Mouse (Mus musculus) lung, postnatal 10 days (tissue): ENCODE measurements around the gene Bend4.
A peak's percentile ranks its signal among the peaks of the same experiment; 100 is the strongest.

Experiments
- DNase-seq: peaks from one replicate; pipeline ENCODE4 v3.0.0; 2021

Bend4 gene

DNA sequence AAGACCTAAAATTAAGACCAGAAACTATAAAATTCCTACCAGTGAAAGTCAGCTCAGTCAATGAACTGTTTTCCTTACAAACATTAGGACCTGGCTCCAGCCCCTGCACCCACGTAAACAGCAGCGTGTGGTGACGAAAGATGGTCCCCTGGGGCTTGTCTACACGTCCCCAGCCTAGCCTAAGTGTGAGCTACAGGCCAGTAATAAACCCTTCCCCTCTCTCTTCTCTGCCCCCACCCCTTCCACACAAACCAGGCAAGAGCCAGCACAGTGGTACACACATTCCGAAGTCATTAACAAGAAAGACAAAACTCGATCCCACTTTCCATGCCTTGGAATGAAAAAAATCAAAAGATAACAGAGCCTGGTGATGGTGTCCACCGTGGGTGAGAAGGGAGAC is 16.6 kb downstream of the Bend4 start:
- DNase-seq: no peak

- peak; percentile 34 for DNase-seq
These were observed 17.7 kb downstream of the Bend4 start for GRCm38 (mm10) chr5:67410426-67410825.

- DNase-seq: peak; percentile 16
These were observed 19.7 kb downstream of the Bend4 start for GRCm38 (mm10) chr5:67408391-67408790.

DNA sequence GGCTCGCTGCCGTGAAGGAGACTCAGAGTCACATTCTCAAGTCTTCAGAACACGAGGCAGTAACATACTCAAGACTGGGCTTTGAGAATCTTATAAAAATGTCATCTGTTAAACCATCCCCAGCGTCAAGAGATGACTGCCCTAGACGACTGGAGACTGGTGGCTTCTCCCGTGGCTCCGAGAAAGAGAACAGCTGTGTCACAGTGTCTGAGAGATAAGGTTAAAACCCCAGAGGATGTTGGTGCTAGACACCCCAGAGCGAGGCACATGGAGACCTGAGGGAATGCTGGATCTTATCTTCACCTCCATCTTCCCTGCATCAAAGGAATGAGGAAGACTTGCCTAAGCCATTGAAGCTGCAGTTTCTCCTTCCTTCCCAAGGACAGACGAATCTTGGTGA is 23.2 kb downstream of the Bend4 start:
- DNase-seq: no peak

DNA sequence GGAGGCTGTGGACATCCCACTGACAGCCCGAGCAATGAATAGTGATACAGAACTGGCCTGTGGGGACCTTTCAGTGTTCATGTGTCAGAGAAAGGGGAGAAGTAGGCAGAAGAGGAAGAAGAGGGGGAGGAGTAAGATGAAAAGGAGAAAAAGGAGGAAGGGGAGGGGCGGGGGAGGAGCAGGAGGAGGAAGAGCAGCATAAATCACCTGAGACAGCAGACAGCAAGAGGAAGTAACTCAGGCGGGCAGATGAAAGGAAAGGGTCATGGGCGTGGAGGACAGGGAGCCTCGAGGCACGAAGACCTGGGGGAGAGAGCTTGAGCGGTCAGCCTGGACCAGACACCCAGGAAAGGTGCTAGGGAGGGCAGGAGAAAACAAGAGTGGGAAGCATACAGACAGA is 23.7 kb downstream of the Bend4 start:
- DNase-seq: no peak

DNA sequence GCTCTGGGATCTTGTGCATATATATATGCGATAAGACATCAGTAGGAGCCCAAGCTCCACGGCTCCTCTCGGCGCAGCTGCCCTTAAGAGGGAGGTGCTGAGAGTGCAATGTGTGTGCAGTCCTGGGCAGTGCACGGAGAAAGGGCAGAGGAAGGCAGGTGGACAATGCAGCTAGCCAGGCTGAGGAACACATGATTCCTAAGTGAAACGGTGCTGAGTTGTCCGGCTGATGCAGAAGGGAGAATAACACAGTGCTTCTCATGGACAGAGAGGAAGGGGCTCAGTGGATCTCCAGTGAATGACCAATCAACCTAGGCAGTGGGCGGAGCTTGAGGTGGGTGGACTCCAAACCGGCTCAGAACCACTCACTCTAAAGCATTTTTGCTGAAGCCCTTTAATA is 26.5 kb downstream of the Bend4 start:
- no peak for DNase-seq

- DNase-seq: no peak
These were observed 27.3 kb downstream of the Bend4 start for GRCm38 (mm10) chr5:67400608-67401480.

GRCm38 (mm10) chr5:67399876-67400607 is 28.1 kb downstream of the Bend4 start:
- no peak for DNase-seq

DNA sequence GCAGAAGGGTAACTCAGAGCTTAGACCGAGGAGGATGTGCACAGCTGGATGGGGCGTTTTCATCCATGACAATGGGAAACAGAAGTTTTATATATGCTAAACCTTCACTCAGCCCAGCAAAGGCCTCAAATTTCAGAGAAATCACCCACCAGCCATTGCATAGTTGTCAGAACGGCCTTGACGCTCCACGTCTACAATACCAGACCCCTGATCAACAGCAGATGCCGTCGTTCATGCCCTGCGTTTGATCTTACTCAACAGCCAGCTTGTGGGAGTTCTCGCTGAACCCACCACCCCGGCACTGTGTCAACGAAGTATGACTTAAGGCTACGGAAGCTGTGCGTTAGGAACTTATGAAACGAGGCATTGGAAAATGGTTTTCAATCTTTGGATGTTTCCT is 30.9 kb downstream of the Bend4 start:
- DNase-seq: no peak

GRCm38 (mm10) chr5:67395211-67395851 is 32.8 kb downstream of the Bend4 start:
- DNase-seq: peak; percentile 8

- peak; percentile 18 for DNase-seq
These were observed 34.2 kb downstream of the Bend4 start for GRCm38 (mm10) chr5:67393951-67394350.

DNA sequence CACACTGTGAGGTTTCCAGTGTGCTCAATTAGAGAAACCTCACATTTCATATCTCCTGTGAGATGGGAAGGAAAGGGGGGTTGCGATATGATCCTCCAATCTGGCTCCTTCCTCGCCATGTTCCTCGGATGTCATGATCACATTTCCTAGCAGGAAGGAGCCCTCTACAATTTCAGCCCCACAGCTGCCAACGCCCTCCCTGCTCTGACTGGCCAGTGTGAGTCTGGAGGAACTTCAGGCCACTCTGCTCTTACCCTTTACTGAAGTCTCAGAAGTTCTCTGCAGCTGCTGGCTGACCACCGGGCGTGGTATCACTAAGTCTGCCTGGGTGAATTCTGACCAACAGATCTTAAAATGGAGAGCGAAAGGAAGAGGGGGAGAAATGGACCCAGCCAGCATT is 45.6 kb downstream of the Bend4 start:
- DNase-seq: no peak

GRCm38 (mm10) chr5:67381690-67382089 is 46.4 kb downstream of the Bend4 start:
- no peak for DNase-seq

GRCm38 (mm10) chr5:67377044-67377621 is 51.0 kb downstream of the Bend4 start:
- DNase-seq: no peak

GRCm38 (mm10) chr5:67362931-67363330 is 65.2 kb downstream of the Bend4 start:
- DNase-seq: no peak

DNA sequence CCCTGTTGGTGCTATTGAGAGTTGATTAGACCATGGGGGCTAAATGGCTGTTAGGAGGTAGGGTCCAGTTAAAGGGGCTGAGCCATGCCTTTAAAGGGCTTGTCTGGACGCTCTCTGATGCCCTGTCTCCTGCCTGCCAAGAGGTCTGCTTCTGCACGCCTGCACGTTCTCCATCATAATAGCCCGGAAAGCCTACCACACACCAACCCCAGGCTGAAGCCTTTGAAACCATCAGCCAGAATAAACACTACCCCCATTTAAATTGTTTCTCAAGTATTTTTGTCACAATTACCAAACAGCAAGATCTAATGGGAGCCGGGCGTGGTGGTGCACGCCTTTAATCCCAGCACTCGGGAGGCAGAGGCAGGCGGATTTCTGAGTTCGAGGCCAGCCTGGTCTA is 65.8 kb downstream of the Bend4 start:
- DNase-seq: no peak

GRCm38 (mm10) chr5:67348949-67349348 is 79.2 kb downstream of the Bend4 start:
- no peak for DNase-seq

DNA sequence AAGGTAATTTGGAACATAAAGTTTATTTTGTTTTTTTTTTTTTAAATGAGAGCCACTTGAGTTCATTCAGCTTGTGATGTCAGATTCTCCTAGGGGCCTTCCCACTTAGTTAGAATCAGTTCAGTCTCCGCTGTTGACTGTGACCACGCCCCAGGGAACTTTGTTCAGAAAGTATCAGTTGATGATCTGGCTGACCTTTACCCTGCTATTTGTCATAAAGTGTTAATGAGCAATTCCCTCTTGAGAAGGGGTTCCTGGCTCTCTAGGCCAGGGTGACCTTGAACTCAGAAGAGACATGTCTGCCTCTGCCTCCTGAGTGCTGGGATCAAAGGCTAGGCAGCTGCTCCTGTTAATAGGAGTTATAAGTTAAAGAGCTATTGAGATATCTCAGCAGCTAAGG is 81.0 kb downstream of the Bend4 start:
- no peak for DNase-seq
